Mouse (Mus musculus) layer of hippocampus, adult 2 months (tissue): ENCODE measurements around the gene Dusp21. TPM values are rescaled to one million over a fixed set of nuclear protein-coding genes. Genes with fewer than 3 reads are reported as not detected.

Source experiments
- DNase-seq, 2 experiments: peaks; one replicate each; pipeline ENCODE4 v3.0.0; 2022; ENCODE audit warnings: low spot score in 2 of 2
- H3K27ac ChIP-seq: fragments of 200-600 bp; 2 replicates; pipeline ENCODE4 v1.8.1; 2022
- H3K4me3 ChIP-seq: fragments of 200-600 bp; 2 replicates; pipeline ENCODE4 v1.8.1; 2022; ENCODE audit warnings: mild to moderate bottlenecking
- CTCF ChIP-seq: fragments of 200-600 bp; conservative IDR thresholded peaks from 2 replicates; pipeline ENCODE4 v1.8.1; 2022; ENCODE audit warnings: antibody characterized with exemption, mild to moderate bottlenecking, moderate library complexity
- long read RNA-seq, 2 experiments: library from polyadenylated mRNA; stranded (forward); transcript quantifications; one replicate each; pipeline ENCODE4 v2.0.0; 2021; ENCODE audit warnings: borderline mapping rate in 2 of 2
- total RNA-seq, 2 experiments: library from RNA; stranded (reverse); gene quantifications; 2 replicates each; pipeline ENCODE4 v1.2.3; 2021

Gene Dusp21
- total RNA-seq: not detected
- long read RNA-seq, experiment 1: 0 reads
- long read RNA-seq, experiment 2: 0 reads

DNA sequence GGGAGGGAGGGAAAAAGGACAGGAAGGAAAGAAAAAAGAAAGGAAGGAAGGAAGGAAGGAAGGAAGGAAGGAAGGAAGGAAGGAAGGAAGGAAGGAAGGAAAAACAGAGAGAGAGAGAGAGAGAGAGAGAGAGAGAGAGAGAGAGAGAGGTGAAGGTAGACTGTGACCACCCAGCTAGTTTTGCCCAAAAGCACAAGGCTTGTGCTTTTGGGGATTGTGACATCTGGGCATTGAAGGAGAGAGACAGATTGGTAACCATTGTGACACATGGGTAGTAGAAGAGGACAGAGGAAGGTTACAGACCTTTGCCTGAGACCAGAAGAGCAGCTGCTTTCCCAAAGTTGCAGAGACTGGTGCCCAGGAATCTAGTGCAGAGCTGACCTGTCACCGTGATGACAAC is at the start of gene Dusp21:
Gene Dusp21 (plus strand): TSS at position 301 of the 400 bp plus-strand sequence.
- no peak for TF ChIP-seq CTCF
- no peak for DNase-seq
- H3K4me3 ChIP-seq: no peak within 1 kb of the TSS
- no peak within 1 kb of the TSS for H3K27ac ChIP-seq

DNA sequence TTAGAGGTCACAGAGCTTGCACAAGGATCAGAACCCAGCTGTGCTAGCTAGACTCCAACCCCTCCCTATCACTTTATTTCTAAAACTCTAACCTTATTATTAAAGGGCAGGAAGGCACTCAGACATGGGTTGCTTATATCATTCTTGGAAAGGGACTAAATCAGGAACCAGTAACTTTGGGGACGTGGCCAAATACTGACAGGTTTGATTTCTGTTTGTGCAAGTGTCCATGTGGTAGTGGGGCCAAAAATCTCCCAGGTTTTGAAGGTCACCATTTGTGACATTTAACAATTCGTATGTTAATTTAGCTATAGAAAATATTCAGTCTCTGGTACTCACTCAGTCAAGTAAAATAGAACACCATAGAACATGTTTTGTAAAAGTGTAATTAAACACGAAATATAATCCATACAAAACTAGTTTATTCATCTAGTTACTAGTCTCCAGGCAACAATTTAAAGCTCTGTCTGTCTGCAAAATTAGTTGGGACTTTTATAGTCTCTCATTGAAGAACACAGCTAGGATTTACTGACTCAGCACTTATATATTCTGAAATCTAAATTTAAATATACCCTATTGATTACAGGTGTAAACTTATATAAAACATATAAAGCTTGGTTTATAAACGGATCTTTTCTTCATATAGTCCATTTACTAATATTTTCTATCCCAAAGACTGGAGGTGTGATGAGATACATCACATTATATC is 15.2 kb downstream of the Dusp21 start:
- TF ChIP-seq CTCF: no peak
- DNase-seq: no peak
- Histone ChIP-seq H3K4me3 (peak overlapping the region; percentile 66; the same call in 1 of the 2 replicates), H3K27ac (peak overlapping the region; percentile 99)

- DNase-seq: peak in 1 of 2 experiments; percentile 12
- H3K4me3 ChIP-seq: peak overlapping the region; percentile 66
- H3K27ac ChIP-seq: peak overlapping the region; percentile 99
- no peak for TF ChIP-seq CTCF
Observed at GRCm38 (mm10) chrX:18161796-18162191, 16.1 kb downstream of the Dusp21 start.

DNA sequence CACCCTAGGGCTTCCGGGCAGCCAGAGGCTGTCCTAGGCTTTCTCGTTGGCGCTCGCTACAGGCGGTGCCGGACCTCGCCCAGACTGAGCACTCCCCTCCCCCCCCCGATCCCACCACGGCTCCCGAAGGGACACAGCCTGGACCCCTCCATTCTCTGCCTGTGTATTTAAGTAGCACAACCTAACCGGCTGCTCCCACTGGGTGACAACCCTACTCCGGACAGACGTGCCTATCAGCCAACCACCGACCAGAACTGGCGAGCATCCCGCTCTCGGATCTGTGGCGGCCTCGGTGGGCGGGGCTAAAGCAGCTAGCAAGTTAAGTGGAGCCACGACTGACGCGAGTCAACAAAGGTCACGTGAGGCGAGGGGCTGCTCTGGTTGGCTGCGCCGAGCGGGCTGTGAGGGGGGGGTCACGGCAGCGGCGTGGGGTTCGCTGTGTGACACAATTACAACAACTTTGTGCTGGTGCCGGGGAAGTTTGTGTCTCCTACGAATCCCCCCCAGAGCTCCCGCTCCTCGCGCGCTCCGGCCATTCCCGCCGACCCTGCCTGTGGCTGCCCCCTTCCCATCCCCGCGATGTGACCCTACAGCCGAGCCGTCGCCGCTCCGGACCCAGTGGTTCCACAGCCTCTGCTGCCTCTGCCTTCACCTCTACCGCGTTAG is 16.7 kb downstream of the Dusp21 start, which contains the start of gene Kdm6a:
Gene Kdm6a (plus strand): TSS at position 384 of the 666 bp plus-strand sequence.
- Histone ChIP-seq H3K27ac (peak within 1 kb of the TSS; percentile 99), H3K4me3 (peak within 1 kb of the TSS; percentile 75)
- TF ChIP-seq CTCF: no peak
- peak; percentile 93 to 100 for DNase-seq

- TF ChIP-seq CTCF: no peak
- Histone ChIP-seq H3K4me3 (peak overlapping the region; percentile 75), H3K27ac (peak overlapping the region; percentile 95)
- peak; percentile 43 to 51 for DNase-seq
Observed at GRCm38 (mm10) chrX:18162861-18163731, 17.4 kb downstream of the Dusp21 start.

DNA sequence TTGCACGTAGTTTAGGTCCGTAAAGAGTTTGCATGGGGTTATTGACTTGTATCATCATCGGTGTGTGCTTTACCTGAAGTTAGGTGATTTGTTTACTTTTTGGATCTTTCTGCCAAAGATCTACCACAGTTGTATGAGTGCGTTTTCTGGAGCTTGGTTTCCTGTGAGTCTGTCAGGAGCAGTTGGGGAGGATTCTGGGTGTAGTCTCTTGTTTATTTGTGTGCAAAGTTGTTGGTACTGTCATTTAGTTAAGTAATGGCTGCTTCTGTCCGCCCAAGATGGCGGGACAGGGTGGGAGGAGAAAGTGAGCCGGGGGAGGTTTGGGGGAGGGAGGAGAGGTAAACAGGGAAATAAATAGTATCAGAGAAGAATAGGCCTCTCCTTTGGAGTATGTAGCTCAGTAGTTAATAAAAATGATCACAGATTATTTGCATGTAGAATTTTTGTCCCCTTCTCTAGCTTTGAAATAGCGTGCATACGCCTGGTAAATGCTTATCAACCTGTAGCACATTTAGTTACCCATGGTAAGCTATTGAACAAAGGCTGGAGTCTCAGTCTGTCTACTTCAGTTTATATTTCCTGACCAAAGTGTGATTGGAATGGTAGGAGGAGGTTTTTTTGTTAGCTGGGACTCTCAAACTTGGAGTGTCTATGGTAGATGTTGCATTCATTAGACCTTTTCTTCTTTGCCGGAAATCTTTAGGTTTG is 18.4 kb downstream of the Dusp21 start:
- peak overlapping the region; percentile 75 for H3K4me3 ChIP-seq
- TF ChIP-seq CTCF: no peak
- peak overlapping the region; percentile 95 for H3K27ac ChIP-seq
- no peak for DNase-seq

DNA sequence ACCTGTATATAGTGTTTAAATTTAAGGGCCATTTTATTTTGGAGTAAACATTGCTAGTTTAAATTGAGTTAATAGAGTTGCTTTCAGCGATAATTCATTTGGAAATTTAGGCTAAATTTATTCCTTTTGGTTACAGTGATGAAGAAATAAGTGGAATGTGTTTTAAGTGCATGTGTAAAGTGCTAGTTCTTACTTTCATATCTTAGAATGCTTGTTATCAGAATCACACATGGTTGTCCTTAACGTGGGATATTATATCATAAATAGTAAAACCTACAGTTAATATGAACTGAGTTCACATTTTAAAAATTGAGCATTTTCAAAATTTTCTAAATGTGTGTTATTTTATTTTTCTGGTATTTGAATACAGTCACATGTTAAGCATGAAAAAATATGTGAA is 19.5 kb downstream of the Dusp21 start:
- Histone ChIP-seq H3K4me3 (peak overlapping the region; percentile 75), H3K27ac (no peak overlapping the region)
- TF ChIP-seq CTCF: no peak
- no peak for DNase-seq

DNA sequence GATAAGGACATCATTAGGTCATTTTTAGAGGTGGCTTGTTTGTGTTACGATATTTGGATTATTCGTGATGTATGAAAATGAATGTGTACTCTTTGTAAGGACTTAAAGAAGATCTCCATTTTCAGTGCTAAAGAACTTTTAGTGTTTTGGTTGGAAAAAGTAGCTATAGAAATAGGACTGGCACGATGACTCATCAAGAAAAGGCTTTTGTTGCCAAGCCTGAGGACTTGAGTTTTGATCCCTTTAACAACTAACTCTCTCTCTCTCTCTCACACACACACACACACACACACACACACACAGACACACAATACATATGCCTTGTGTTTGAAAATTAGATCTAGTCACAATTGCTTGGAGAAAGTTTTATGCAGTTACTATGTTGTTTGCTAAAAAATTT is 21.3 kb downstream of the Dusp21 start:
- DNase-seq: no peak
- TF ChIP-seq CTCF: no peak
- Histone ChIP-seq H3K27ac (no peak overlapping the region), H3K4me3 (no peak overlapping the region)

- TF ChIP-seq CTCF: peak; percentile 45
Observed at GRCm38 (mm10) chrX:18168940-18169339, 23.3 kb downstream of the Dusp21 start.

DNA sequence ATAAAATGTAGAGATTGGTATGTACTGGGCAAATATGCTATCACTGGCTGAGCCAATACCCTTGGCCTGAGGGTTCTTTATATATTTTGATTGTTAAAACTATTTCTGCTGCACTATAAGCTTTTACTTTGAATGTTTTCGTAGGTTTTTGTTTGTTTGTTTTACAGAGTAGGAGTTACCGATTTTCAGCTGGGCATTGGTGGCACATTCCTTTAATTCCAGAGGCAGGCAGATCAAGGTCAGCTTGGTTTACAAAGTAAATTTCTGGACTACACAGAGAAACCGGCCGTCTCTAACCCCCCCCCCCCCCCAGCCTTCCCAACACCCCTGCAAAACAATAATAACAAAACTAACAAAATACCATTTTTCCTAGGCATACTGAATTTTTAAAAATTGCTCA is 29.2 kb downstream of the Dusp21 start:
- no peak for DNase-seq
- no peak for TF ChIP-seq CTCF
- H3K27ac ChIP-seq: no peak overlapping the region
- H3K4me3 ChIP-seq: no peak overlapping the region

More at GRCm38 (mm10) chrX:18168940-18169339, 23.3 kb downstream of the Dusp21 start:
- H3K4me3 ChIP-seq: no peak overlapping the region
- no peak overlapping the region for H3K27ac ChIP-seq
- DNase-seq: no peak

DNA sequence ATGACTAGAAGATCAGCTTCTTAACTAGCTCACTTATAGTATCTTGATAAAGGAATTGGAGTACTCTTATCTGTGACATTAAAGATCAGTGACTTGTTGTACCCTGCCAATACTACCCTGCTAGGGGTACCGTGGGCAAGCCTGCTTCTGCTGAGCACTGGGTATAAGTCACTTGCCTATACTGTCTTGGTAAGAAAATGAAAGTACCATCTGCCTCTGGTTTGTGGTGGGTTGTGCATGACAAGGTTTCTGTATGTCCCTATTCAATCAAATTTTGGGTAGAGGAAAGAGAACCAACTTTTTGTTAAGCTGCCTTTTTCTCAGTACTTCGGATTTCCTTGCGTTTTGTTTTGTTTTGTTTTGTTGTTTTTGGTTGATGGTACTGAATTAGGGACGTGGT is 32.1 kb downstream of the Dusp21 start:
- DNase-seq: no peak
- Histone ChIP-seq H3K27ac (no peak overlapping the region), H3K4me3 (no peak overlapping the region)
- TF ChIP-seq CTCF: no peak

- no peak for TF ChIP-seq CTCF
- DNase-seq: no peak
- no peak overlapping the region for H3K4me3 ChIP-seq
Observed at GRCm38 (mm10) chrX:18179492-18179891, 33.8 kb downstream of the Dusp21 start.

More at GRCm38 (mm10) chrX:18179492-18179891, 33.8 kb downstream of the Dusp21 start:
- H3K27ac ChIP-seq: no peak overlapping the region
